Mouse (Mus musculus) G1E (cell line): ENCODE measurements around the gene Irs2. TPM values are rescaled to one million over a fixed set of nuclear protein-coding genes. Genes with fewer than 3 reads are reported as not detected.
A peak's percentile ranks its signal among the peaks of the same experiment; 100 is the strongest.

Source experiments
- ATAC-seq: 2 replicates; pipeline ENCODE4 v1.8.0; 2016; ENCODE audit warnings: mild to moderate bottlenecking; ENCODE audit not compliant: insufficient number of reproducible peaks, poor library complexity, low FRiP score, severe bottlenecking; ENCODE audit errors: extremely low read depth
- DNase-seq: peaks from one replicate; pipeline ENCODE4 v3.0.0; 2012; ENCODE audit warnings: low spot score
- H3K27me3 ChIP-seq: 2 replicates; pipeline ENCODE4 v1.6.1; 2012; ENCODE audit warnings: mild to moderate bottlenecking, low read length, inconsistent platforms; ENCODE audit not compliant: insufficient read depth
- H3K36me3 ChIP-seq: replicated peaks from 2 replicates; pipeline ENCODE3; 2012; ENCODE audit warnings: mild to moderate bottlenecking, inconsistent platforms
- H3K4me1 ChIP-seq: 2 replicates; pipeline ENCODE4 v1.6.1; 2012; ENCODE audit warnings: low read depth, low read length, inconsistent platforms, mixed read lengths; ENCODE audit not compliant: insufficient read depth
- H3K4me3 ChIP-seq: 2 replicates; pipeline ENCODE4 v1.5.1; 2012; ENCODE audit warnings: low read depth, mild to moderate bottlenecking, inconsistent platforms, low read length, moderate library complexity, mixed read lengths
- H3K9me3 ChIP-seq: replicated peaks from 2 replicates; pipeline ENCODE4 v1.6.1; 2012; ENCODE audit warnings: inconsistent platforms
- CTCF ChIP-seq: IDR thresholded peaks from 2 replicates; pipeline ENCODE4 v1.5.1; 2012; ENCODE audit warnings: low read depth, low read length, inconsistent platforms, mixed read lengths
- GATA1 ChIP-seq: IDR thresholded peaks from 2 replicates; pipeline ENCODE4 v1.6.1; 2012; ENCODE audit warnings: borderline replicate concordance, low read length, inconsistent platforms, mixed read lengths
- GATA2 ChIP-seq: IDR thresholded peaks from 2 replicates; pipeline ENCODE4 v1.6.1; 2012; ENCODE audit warnings: low read depth, low read length, inconsistent platforms, borderline replicate concordance
- POLR2AphosphoS5 ChIP-seq: IDR thresholded peaks from 2 replicates; pipeline ENCODE4 v1.6.1; 2012; ENCODE audit warnings: low read depth, low read length, inconsistent platforms; ENCODE audit not compliant: insufficient replicate concordance
- TAL1 ChIP-seq: conservative IDR thresholded peaks from 2 replicates; pipeline ENCODE4 v1.6.1; 2012; ENCODE audit warnings: low read depth, low read length, inconsistent platforms, mixed read lengths
- polyA plus RNA-seq: library from polyadenylated mRNA; stranded (reverse); fragments of >175 nt; gene quantifications from 2 replicates; pipeline ENCODE4 v1.2.3, GENCODE M21; 2012
- total RNA-seq, 2 experiments: library from RNA; stranded (forward) in 1 of 2; stranded (reverse) in 1 of 2; fragments of 200-1000 nt in 1 of 2; fragments of >200 nt in 1 of 2; fragmentation: Nextera tagmentation in 1 of 2; gene quantifications; 2 replicates each; pipeline ENCODE4 v1.2.3; 2014 to 2017

The Irs2 gene
- total and polyA plus RNA-seq, 3 experiments = 17.4 to 92.1 (median 78.5) TPM

DNA sequence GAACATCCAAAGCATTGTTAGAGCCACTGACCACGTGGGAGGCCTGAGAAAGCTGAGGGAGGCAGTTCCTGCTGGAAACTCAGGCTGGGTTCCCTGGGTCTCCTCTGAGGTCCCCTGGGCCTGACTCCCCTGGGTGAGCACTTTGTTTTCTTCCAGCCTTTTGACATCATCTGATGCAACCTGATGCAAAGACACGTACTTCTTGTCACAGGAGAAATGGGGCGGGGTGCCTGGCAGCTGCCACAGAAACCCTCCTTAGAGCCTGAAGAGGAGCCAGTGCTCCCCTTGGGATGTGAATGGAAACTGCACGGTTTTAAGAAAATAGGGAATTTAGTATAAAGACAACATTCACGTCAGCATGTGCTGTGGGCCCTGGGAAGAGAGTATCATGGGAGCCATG lies 55.6 kb downstream of the Irs2 start:
- Histone ChIP-seq H3K9me3 (no peaks in the 10 kb centered on the region), H3K27me3 (peaks cover 15% of the 10 kb centered on the region), H3K36me3 (no peaks in the 10 kb centered on the region), H3K4me1 (peaks cover 23% of the 10 kb centered on the region; the same call in 1 of the 2 replicates), H3K4me3 (no peak overlapping the region)
- ATAC-seq (no peak), DNase-seq (no peak)
- TF ChIP-seq GATA1 (no peak), CTCF (no peak), GATA2 (no peak), TAL1 (no peak)

DNA sequence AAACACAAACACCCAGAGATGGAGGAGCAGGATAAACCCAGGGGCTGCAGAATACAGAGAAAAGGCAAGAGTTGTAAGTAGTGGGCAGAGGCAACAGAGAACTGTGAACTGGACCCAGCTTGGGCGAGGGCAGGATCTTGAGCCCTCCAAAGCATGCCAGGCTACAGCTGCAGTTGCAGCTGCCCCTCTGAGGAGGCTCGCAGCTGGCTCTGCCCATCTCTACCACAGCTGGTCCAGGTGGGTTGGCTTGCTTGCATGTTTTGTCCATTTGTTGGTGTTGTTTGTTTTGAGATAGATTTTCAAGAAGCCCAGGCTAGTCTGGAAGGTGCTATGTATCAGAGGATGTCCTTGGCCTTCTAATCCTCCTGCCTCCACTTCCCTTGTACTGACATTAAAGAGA lies 56.0 kb downstream of the Irs2 start:
- ATAC-seq (no peak), DNase-seq (no peak)
- TF ChIP-seq POLR2AphosphoS5 (no peak), CTCF (no peak), TAL1 (no peak), GATA2 (no peak), GATA1 (no peak)
- Histone ChIP-seq H3K36me3 (no peaks in the 10 kb centered on the region), H3K9me3 (no peaks in the 10 kb centered on the region), H3K27me3 (peaks cover 12% of the 10 kb centered on the region), H3K4me1 (peaks cover 27% of the 10 kb centered on the region; the same call in 1 of the 2 replicates), H3K4me3 (no peak overlapping the region)

DNA sequence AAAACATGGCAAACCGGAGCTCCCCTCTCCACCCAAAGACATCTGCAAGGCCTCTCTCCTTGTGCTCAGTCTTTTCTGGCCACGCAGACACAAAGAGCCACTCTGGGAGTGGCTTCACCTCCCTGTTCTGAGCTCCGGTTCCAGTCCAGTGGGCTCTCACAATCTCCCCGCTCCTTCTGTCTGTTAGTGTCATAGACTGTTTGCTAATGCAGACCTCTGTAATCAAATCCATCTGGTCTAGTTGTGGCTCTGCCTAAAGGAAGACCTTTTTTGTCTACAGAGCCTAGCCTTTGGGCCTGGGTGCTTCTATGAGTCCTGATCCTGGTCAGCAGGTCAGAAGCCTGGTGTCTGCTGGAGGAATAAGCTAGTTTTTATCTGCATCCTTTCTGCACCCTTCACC lies 56.7 kb downstream of the Irs2 start:
- TF ChIP-seq CTCF (no peak), GATA2 (no peak), GATA1 (no peak), TAL1 (no peak), POLR2AphosphoS5 (no peak)
- H3K4me1 ChIP-seq = peaks cover 34% of the 10 kb centered on the region
- ATAC-seq = no peak

DNA sequence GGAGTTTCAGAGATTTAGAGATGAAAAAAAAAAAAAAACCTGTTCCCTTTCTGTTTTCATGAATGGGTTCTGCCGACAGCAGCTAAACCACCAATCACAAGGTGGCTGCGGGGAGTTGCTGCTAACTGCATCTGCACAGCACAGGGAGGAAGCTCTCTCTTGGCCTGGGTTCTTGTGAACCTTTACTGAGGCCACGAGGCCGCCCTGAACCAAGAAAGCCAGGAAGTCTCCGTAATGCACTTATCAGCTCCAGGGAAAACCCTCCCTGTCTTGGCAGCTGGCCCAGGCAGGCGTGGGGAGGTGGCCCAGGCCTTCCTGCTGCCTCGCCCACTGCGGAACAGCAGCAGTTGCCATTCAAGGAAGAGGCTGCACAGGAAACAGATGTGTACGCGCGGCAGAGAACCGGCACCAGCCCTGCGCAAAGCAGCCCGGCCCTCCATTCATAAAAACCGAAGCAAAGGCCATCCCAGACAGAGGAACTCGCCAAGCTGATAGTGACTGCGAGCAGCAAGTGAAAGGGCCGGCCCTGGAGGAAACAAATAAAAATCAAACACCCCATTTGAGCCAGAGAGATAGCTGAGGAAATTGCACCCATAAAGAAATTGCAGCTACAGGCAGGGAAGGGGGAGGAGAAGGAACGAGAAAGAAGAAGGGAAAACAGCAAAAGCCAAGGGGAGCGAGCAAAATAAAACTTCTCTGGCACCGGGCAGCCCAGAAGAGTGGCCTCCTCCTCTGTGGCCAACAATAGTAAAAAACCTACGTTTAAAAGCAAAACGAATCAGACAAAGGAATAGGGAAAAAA lies 62.1 kb downstream of the Irs2 start:
- H3K36me3 ChIP-seq = no peaks in the 10 kb centered on the region
- H3K4me3 ChIP-seq = peak overlapping the region; percentile 69; the same call in 1 of the 2 replicates
- DNase-seq = peak; percentile 81
- H3K9me3 ChIP-seq = no peaks in the 10 kb centered on the region
- peaks cover 41% of the 10 kb centered on the region for H3K4me1 ChIP-seq
- peak; percentile 90 for ATAC-seq
- peaks cover 2% of the 10 kb centered on the region; the same call in 1 of the 2 replicates for H3K27me3 ChIP-seq
- TF ChIP-seq TAL1 (no peak), GATA2 (no peak), CTCF (no peak), POLR2AphosphoS5 (no peak), GATA1 (no peak)

More for the DNA sequence above, 56.7 kb downstream of the Irs2 start:
- peaks cover 6% of the 10 kb centered on the region for H3K27me3 ChIP-seq
- no peak for DNase-seq
- H3K4me3 ChIP-seq = no peak overlapping the region
- no peaks in the 10 kb centered on the region for H3K36me3 ChIP-seq
- H3K9me3 ChIP-seq = no peaks in the 10 kb centered on the region

DNA sequence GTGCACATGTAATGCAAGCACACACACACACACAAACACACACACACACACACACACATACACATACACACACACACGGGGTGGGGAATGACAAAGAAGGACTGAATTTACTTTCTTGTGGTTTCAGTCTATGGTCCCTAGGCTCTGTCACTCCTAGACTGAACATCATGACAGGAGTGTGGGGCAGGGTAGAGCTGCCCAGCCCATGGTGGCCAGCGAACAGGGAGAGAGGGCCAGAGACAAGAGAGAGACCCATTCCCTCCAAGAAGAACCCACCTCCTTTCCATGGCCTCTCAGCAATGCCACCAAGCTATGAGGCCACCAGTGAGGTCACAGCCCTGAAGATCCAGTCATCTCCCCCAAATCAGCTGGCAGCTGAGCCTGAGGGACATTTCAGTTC lies 62.8 kb downstream of the Irs2 start:
- H3K36me3 ChIP-seq = no peaks in the 10 kb centered on the region
- peaks cover 2% of the 10 kb centered on the region; the same call in 1 of the 2 replicates for H3K27me3 ChIP-seq
- TF ChIP-seq GATA2 = no peak
- no peak for TF ChIP-seq CTCF
- no peak for TF ChIP-seq GATA1
- no peak for TF ChIP-seq POLR2AphosphoS5
- no peak for TF ChIP-seq TAL1
- DNase-seq (no peak), ATAC-seq (no peak)
- peaks cover 41% of the 10 kb centered on the region for H3K4me1 ChIP-seq
- H3K4me3 ChIP-seq = peak overlapping the region; percentile 4; the same call in 1 of the 2 replicates
- no peaks in the 10 kb centered on the region for H3K9me3 ChIP-seq

DNA sequence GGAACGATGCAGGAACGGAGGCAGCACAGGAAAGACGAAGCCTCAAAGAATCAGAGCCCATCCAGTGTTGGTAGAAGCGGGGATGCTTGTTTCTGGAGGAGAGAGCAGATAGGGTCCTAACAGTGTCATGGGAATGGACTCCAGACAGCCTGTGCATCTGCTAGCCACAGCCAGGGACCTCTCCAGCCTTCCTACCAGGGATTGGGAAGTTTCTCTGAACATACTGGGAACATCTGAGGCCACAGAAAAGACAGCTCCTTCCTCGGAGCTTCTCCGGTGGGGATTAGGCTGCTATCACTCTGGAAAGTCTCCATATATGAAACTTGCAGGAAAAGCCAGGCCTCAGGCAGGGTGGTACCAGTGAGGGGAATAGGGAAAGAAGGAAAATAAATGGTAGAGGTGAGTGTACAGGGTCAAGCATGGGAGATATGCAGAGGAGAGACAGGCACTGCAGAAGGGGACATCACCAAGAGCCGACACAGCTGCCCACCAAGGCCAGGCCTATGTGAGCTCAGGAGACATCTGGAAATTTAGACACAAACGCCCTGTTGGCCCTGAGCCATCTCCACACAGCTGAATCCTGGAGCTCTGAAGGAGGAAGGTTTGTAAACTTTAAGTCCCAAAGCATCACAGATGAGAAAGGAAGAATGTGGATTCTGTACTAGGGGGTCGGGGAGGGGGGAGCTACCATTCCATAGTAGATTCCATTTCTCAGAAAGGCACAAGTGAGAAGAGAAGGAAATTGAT lies 64.8 kb downstream of the Irs2 start:
- Histone ChIP-seq H3K4me1 (peaks cover 40% of the 10 kb centered on the region), H3K36me3 (no peaks in the 10 kb centered on the region), H3K9me3 (no peaks in the 10 kb centered on the region), H3K4me3 (no peak overlapping the region), H3K27me3 (peaks cover 9% of the 10 kb centered on the region)
- ATAC-seq (no peak), DNase-seq (no peak)
- TF ChIP-seq GATA2 (no peak), POLR2AphosphoS5 (no peak), CTCF (no peak), TAL1 (no peak), GATA1 (no peak)
